8 mouse cellular contexts compared by ENCODE assay signal in genomic region chr2:25551186-25551585, GRCm38 (mm10). TPM values are rescaled to one million over a fixed set of nuclear protein-coding genes. Genes with fewer than 3 reads are reported as not detected.
A peak's percentile ranks its signal among the peaks of the same experiment; 100 is the strongest.
DNase-seq lines count a peak whose midpoint lies in the region; ATAC-seq and TF ChIP-seq lines count a peak whose summit lies in the region.
"Had no signal": no experiment of that assay in that cellular context is flagged by ENCODE, and none has a peak within 500 bp of the region (broad histone marks: within the 10 kb centered on the region; RNA-seq: fewer than 3 reads in every experiment).

No protein-coding gene starts in this region.

- H3K4me1 ChIP-seq in kidney, adult 2 months (ENCODE audit: control insufficient read depth, insufficient read depth, low read length) = no peaks in the 10 kb centered on the region
- peaks cover 1% of the 10 kb centered on the region for H3K4me1 ChIP-seq in kidney, embryonic 16.5 days (ENCODE audit: insufficient read depth, low read length)
- H3K4me1 ChIP-seq in ES-Bruce4 (ENCODE audit: control insufficient read depth, insufficient read depth, low read length) = no peaks in the 10 kb centered on the region
- no peaks in the 10 kb centered on the region; the same call in 1 of the 2 replicates for H3K4me1 ChIP-seq in bone marrow, adult 2 months (ENCODE audit: control insufficient read depth, insufficient read depth, low read length)
- H3K4me1 ChIP-seq in small intestine, adult 2 months (ENCODE audit: control insufficient read depth, insufficient read depth, insufficient read length, low read length) = peaks cover 15% of the 10 kb centered on the region; the same call in 1 of the 2 replicates
- H3K4me1 ChIP-seq: embryonic facial prominence, embryonic 15.5 days had no signal

- H3K4me3 ChIP-seq in kidney, adult 2 months (ENCODE audit: insufficient read depth, low read depth, low read length) = no peak overlapping the region
- H3K4me3 ChIP-seq in kidney, embryonic 16.5 days (ENCODE audit: low read length) = no peak overlapping the region
- H3K4me3 ChIP-seq in ES-Bruce4 (ENCODE audit: low read depth, low read length) = no peak overlapping the region
- no peak overlapping the region for H3K4me3 ChIP-seq in bone marrow, adult 2 months (replicated peaks; ENCODE audit: control insufficient read depth, low read depth, low read length)
- no peak overlapping the region for H3K4me3 ChIP-seq in small intestine, adult 2 months (ENCODE audit: low read depth, low read length)
- H3K4me3 ChIP-seq: embryonic facial prominence, embryonic 15.5 days had no signal

- no peak for TF ChIP-seq POLR2A in kidney, adult 2 months (IDR thresholded peaks at IDR 0.05; ENCODE audit: low read depth, low read length)
- TF ChIP-seq POLR2A in ES-Bruce4 (IDR thresholded peaks at IDR 0.05; ENCODE audit: insufficient read depth, low read length) = no peak
- no peak for TF ChIP-seq POLR2A in bone marrow, adult 2 months (IDR thresholded peaks at IDR 0.05; ENCODE audit: borderline replicate concordance, control insufficient read depth, low read depth, low read length)
- TF ChIP-seq POLR2A in small intestine, adult 2 months (IDR thresholded peaks at IDR 0.05; ENCODE audit: low read depth, low read length) = no peak

- H3K9ac ChIP-seq in kidney, embryonic 16.5 days (replicated peaks; ENCODE audit: low read length) = no peak overlapping the region
- no peak overlapping the region for H3K9ac ChIP-seq in ES-Bruce4 (ENCODE audit: low read depth, poor library complexity, severe bottlenecking)
- H3K9ac ChIP-seq: embryonic facial prominence, embryonic 15.5 days had no signal

- peak; percentile 88 for TF ChIP-seq CTCF in kidney, adult 2 months (conservative IDR thresholded peaks at IDR 0.05; ENCODE audit: insufficient read depth, insufficient read length, low read depth, low read length)
- peak; percentile 70 for TF ChIP-seq CTCF in ES-Bruce4 (IDR thresholded peaks at IDR 0.05; ENCODE audit: low read depth, low read length)
- peak; percentile 64 for TF ChIP-seq CTCF in bone marrow, adult 2 months (IDR thresholded peaks at IDR 0.05; ENCODE audit: control insufficient read depth, insufficient read depth, low read length)
- TF ChIP-seq CTCF in small intestine, adult 2 months (IDR thresholded peaks at IDR 0.05; ENCODE audit: extremely low read depth, insufficient read length, insufficient replicate concordance, low read depth, low read length) = peak; percentile 63; the same call in 1 of the 2 replicates

- no peak overlapping the region for H3K27ac ChIP-seq in kidney, adult 2 months (ENCODE audit: insufficient read depth, low read depth, low read length)
- no peak overlapping the region for H3K27ac ChIP-seq in kidney, embryonic 16.5 days (ENCODE audit: low read length)
- H3K27ac ChIP-seq in ES-Bruce4 (ENCODE audit: insufficient read depth, low read length) = no peak overlapping the region
- no peak overlapping the region for H3K27ac ChIP-seq in bone marrow, adult 2 months (ENCODE audit: control insufficient read depth, insufficient read depth, low read depth, low read length, poor library complexity)
- H3K27ac ChIP-seq in small intestine, adult 2 months (ENCODE audit: insufficient read depth, low read depth, low read length) = no peak overlapping the region
- H3K27ac ChIP-seq: embryonic facial prominence, embryonic 15.5 days had no signal

- WGBS in kidney, adult 2 months = 15% methylated on average over 5 of the region's 5 CpGs
- 31% methylated on average over 5 of the region's 5 CpGs for WGBS in kidney, embryonic 16.5 days
- 41% methylated on average over 5 of the region's 5 CpGs for WGBS in bone marrow, adult 2 months
- 19% methylated on average over 5 of the region's 5 CpGs for WGBS in small intestine, adult 2 months

- no peak overlapping the region for H3K4me2 ChIP-seq in kidney, embryonic 16.5 days (replicated peaks; ENCODE audit: low read depth, low read length)
- H3K4me2 ChIP-seq: embryonic facial prominence, embryonic 15.5 days had no signal

- no peak for ATAC-seq in kidney, embryonic 16.5 days (ENCODE audit: low FRiP score, low TSS enrichment)
- ATAC-seq in inflammation-experienced regulatory T-cells, adult 6 months = no peak

- no peaks in the 10 kb centered on the region for H3K36me3 ChIP-seq in kidney, adult 2 months (ENCODE audit: control insufficient read depth, insufficient read depth, low read length)
- H3K36me3 ChIP-seq in kidney, embryonic 16.5 days (ENCODE audit: insufficient read depth, low read length) = no peaks in the 10 kb centered on the region
- no peaks in the 10 kb centered on the region for H3K36me3 ChIP-seq in ES-Bruce4 (ENCODE audit: control insufficient read depth, insufficient read depth, low read length, poor library complexity, severe bottlenecking)
- no peaks in the 10 kb centered on the region for H3K36me3 ChIP-seq in small intestine, adult 2 months (ENCODE audit: control insufficient read depth, insufficient read depth, low read length)
- H3K36me3 ChIP-seq: embryonic facial prominence, embryonic 15.5 days had no signal

- H3K27me3 ChIP-seq in kidney, adult 2 months (replicated peaks; ENCODE audit: control insufficient read depth, insufficient read depth, low read length) = no peaks in the 10 kb centered on the region
- H3K27me3 ChIP-seq in kidney, embryonic 16.5 days (ENCODE audit: insufficient read depth, low read length) = no peaks in the 10 kb centered on the region
- no peaks in the 10 kb centered on the region for H3K27me3 ChIP-seq in ES-Bruce4 (ENCODE audit: control insufficient read depth, insufficient read depth, low read length, poor library complexity, severe bottlenecking)
- no peaks in the 10 kb centered on the region for H3K27me3 ChIP-seq in small intestine, adult 2 months (ENCODE audit: control insufficient read depth, insufficient read depth, low read length)
- H3K27me3 ChIP-seq: embryonic facial prominence, embryonic 15.5 days had no signal

- peak; percentile 83 for DNase-seq in kidney, adult 2 months
- peak; percentile 73 for DNase-seq in induced T-regulatory cell, adult 2 months (ENCODE audit: low read depth)

- no peaks in the 10 kb centered on the region for H3K9me3 ChIP-seq in kidney, embryonic 16.5 days (ENCODE audit: low read length)
- no peaks in the 10 kb centered on the region for H3K9me3 ChIP-seq in ES-Bruce4 (replicated peaks; ENCODE audit: control insufficient read depth, insufficient read depth, low read length, poor library complexity, severe bottlenecking)
- H3K9me3 ChIP-seq: embryonic facial prominence, embryonic 15.5 days had no signal

- TF ChIP-seq EP300 in ES-Bruce4 (IDR thresholded peaks at IDR 0.05; ENCODE audit: insufficient read depth, low read depth, low read length) = no peak

RNA-seq across cellular contexts. Expression of gene Traf2, which starts 4.4 kb away (rescaled TPM):
- polyA plus RNA-seq in kidney, adult 2 months (2012; rRNA removed) = 14.8 and 15.3 TPM in 2 replicates
- polyA plus RNA-seq in kidney, embryonic 16.5 days (2015; fragmentation: Nextera tagmentation; extraction: Ambion mirVana) = 40.6 and 43.6 TPM in 2 replicates
- polyA plus RNA-seq in ES-Bruce4 (2011; ENCODE audit: insufficient read depth, insufficient read length, low read depth, missing spikeins) = 9.4 and 9.8 TPM in 2 replicates
- 14.5 and 22.7 TPM in 2 replicates for polyA plus RNA-seq in bone marrow, adult 2 months (2011; ENCODE audit: insufficient read depth, insufficient read length, low replicate concordance, missing spikeins)
- polyA plus RNA-seq in small intestine, adult 2 months (2012; rRNA removed) = 8.2 and 13.7 TPM in 2 replicates
- 10 to 100 TPM; 74.8 to 85.3 (median 76.1) TPM for polyA plus RNA-seq in inflammation-experienced regulatory T-cells, adult 6 months (2017; shearing (Covaris generic))

RNA-seq across cellular contexts. Expression of gene Edf1, which starts 6.5 kb away (rescaled TPM):
- polyA plus RNA-seq in kidney, adult 2 months (2012; rRNA removed) = 195 and 198 TPM in 2 replicates
- 372 and 373 TPM in 2 replicates for polyA plus RNA-seq in kidney, embryonic 16.5 days (2015; fragmentation: Nextera tagmentation; extraction: Ambion mirVana)
- 107 and 122 TPM in 2 replicates for polyA plus RNA-seq in ES-Bruce4 (2011; ENCODE audit: insufficient read depth, insufficient read length, low read depth, missing spikeins)
- polyA plus RNA-seq in bone marrow, adult 2 months (2011; ENCODE audit: insufficient read depth, insufficient read length, low replicate concordance, missing spikeins) = 46.6 and 73.8 TPM in 2 replicates
- 209 and 413 TPM in 2 replicates for polyA plus RNA-seq in small intestine, adult 2 months (2012; rRNA removed)
- polyA plus RNA-seq in inflammation-experienced regulatory T-cells, adult 6 months (2017; shearing (Covaris generic)) = 100 to 1,000 TPM; 246 to 394 (median 269) TPM

RNA-seq across cellular contexts. Expression of gene Mamdc4, which starts 23.5 kb away (rescaled TPM):
- 1.3 and 2.3 TPM in 2 replicates for polyA plus RNA-seq in kidney, adult 2 months (2012; rRNA removed)
- polyA plus RNA-seq in kidney, embryonic 16.5 days (2015; fragmentation: Nextera tagmentation; extraction: Ambion mirVana) = 12.2 and 14.7 TPM in 2 replicates
- 0.65 and 3.7 TPM in 2 replicates for polyA plus RNA-seq in ES-Bruce4 (2011; ENCODE audit: insufficient read depth, insufficient read length, low read depth, missing spikeins)
- 1.1 and 9.7 TPM in 2 replicates for polyA plus RNA-seq in bone marrow, adult 2 months (2011; ENCODE audit: insufficient read depth, insufficient read length, low replicate concordance, missing spikeins)
- 0.52 and 1.1 TPM in 2 replicates for polyA plus RNA-seq in small intestine, adult 2 months (2012; rRNA removed)
- 1 to 10 TPM in 2 of 3 experiments, under 1 TPM in 1; 0.85 to 2.2 (median 1.3) TPM for polyA plus RNA-seq in inflammation-experienced regulatory T-cells, adult 6 months (2017; shearing (Covaris generic))

RNA-seq across cellular contexts. Expression of gene Phpt1, which starts 23.8 kb away (rescaled TPM):
- polyA plus RNA-seq in kidney, adult 2 months (2012; rRNA removed) = 74.9 and 92.3 TPM in 2 replicates
- polyA plus RNA-seq in kidney, embryonic 16.5 days (2015; fragmentation: Nextera tagmentation; extraction: Ambion mirVana) = 193 and 206 TPM in 2 replicates
- 37.0 and 47.9 TPM in 2 replicates for polyA plus RNA-seq in ES-Bruce4 (2011; ENCODE audit: insufficient read depth, insufficient read length, low read depth, missing spikeins)
- polyA plus RNA-seq in bone marrow, adult 2 months (2011; ENCODE audit: insufficient read depth, insufficient read length, low replicate concordance, missing spikeins) = 12.3 and 16.4 TPM in 2 replicates
- 15.8 and 29.7 TPM in 2 replicates for polyA plus RNA-seq in small intestine, adult 2 months (2012; rRNA removed)
- 10 to 100 TPM; 37.0 to 64.3 (median 56.2) TPM for polyA plus RNA-seq in inflammation-experienced regulatory T-cells, adult 6 months (2017; shearing (Covaris generic))

RNA-seq across cellular contexts. Expression of gene Ajm1, which starts 30.4 kb away (rescaled TPM):
- polyA plus RNA-seq in kidney, adult 2 months (2012; rRNA removed) = 0.36 and 0.62 TPM in 2 replicates
- polyA plus RNA-seq in kidney, embryonic 16.5 days (2015; fragmentation: Nextera tagmentation; extraction: Ambion mirVana) = 0.18 and 0.22 TPM in 2 replicates
- 0.55 and 0.70 TPM in 2 replicates for polyA plus RNA-seq in ES-Bruce4 (2011; ENCODE audit: insufficient read depth, insufficient read length, low read depth, missing spikeins)
- polyA plus RNA-seq in bone marrow, adult 2 months (2011; ENCODE audit: insufficient read depth, insufficient read length, low replicate concordance, missing spikeins) = 0.34 and 0.92 TPM in 2 replicates
- polyA plus RNA-seq in small intestine, adult 2 months (2012; rRNA removed) = 1.7 and 2.2 TPM in 2 replicates
- polyA plus RNA-seq in inflammation-experienced regulatory T-cells, adult 6 months (2017; shearing (Covaris generic)) = under 1 TPM in 1 of 3 experiments, not detected in 2; 0.07 TPM
